Mouse (Mus musculus): ENCODE results near the gene Lbhd2. TPM values are rescaled to one million over a fixed set of nuclear protein-coding genes. Genes with fewer than 3 reads are reported as not detected.

The Lbhd2 gene
- polyA plus RNA-seq, 1 experiment from 2014 or later = 2.0 TPM

- ATAC-seq = no peak
- peaks cover 87% of the 10 kb centered on the region for H3K27me3 ChIP-seq (replicated peaks)
- H3K9me3 ChIP-seq = no peaks in the 10 kb centered on the region
- no peaks in the 10 kb centered on the region for H3K36me3 ChIP-seq
- no peak overlapping the region; the same call in 1 of the 2 replicates for H3K9ac ChIP-seq
- H3K4me1 ChIP-seq (replicated peaks) = peaks cover 50% of the 10 kb centered on the region
- H3K4me3 ChIP-seq (replicated peaks) = peak overlapping the region; percentile 3; the same call in 1 of the 2 replicates
- WGBS = 14% methylated on average over 47 of the region's 52 CpGs
- no peak overlapping the region for H3K27ac ChIP-seq
- peak overlapping the region; percentile 53 for H3K4me2 ChIP-seq (replicated peaks)
Observed at GRCm38 (mm10) chr12:111445161-111445889, 38.7 kb downstream of the Lbhd2 start.

- 12% methylated on average over 27 of the region's 27 CpGs for WGBS
- ATAC-seq = no peak
- H3K4me1 ChIP-seq (replicated peaks) = peaks cover 56% of the 10 kb centered on the region
- H3K36me3 ChIP-seq = no peaks in the 10 kb centered on the region
- no peak overlapping the region; the same call in 1 of the 2 replicates for H3K9ac ChIP-seq
- peaks cover 90% of the 10 kb centered on the region for H3K27me3 ChIP-seq (replicated peaks)
- peak overlapping the region; percentile 3; the same call in 1 of the 2 replicates for H3K4me3 ChIP-seq (replicated peaks)
- peak overlapping the region; percentile 53 for H3K4me2 ChIP-seq (replicated peaks)
- H3K27ac ChIP-seq = no peak overlapping the region
- H3K9me3 ChIP-seq = no peaks in the 10 kb centered on the region
Observed at GRCm38 (mm10) chr12:111445890-111446613, 39.4 kb downstream of the Lbhd2 start.

- no peak for ATAC-seq
- Histone ChIP-seq H3K27ac (no peak overlapping the region), H3K4me3 (replicated peaks) (no peak overlapping the region), H3K4me2 (replicated peaks) (no peak overlapping the region), H3K36me3 (no peaks in the 10 kb centered on the region), H3K9ac (no peak overlapping the region), H3K9me3 (no peaks in the 10 kb centered on the region), H3K4me1 (replicated peaks) (peaks cover 56% of the 10 kb centered on the region), H3K27me3 (replicated peaks) (peaks cover 85% of the 10 kb centered on the region)
- 37% methylated on average over 5 of the region's 5 CpGs for WGBS
Observed at GRCm38 (mm10) chr12:111446745-111447144, 40.1 kb downstream of the Lbhd2 start.

DNA sequence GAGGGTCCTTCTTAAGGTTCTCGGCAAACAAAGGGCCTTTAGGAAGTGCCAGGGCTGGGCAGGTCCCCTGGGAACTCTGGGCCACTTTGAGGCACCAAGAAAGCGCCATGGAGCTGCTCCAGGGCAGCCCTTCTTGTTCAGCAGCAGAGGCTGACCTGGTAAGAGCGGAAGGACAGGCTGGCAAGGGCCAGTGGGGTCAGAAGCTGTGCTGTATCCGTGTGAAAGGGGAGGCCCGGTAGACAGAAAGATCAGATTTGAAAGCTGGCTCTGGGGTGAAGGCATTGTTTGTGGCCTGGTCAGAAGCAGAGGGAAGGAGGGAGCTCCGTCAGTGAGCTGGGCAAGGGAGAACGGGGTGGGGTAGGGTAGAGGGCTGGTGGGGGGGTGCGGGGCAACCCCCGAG, 40.7 kb downstream of the Lbhd2 start:
- Histone ChIP-seq H3K27me3 (replicated peaks) (peaks cover 79% of the 10 kb centered on the region), H3K9me3 (no peaks in the 10 kb centered on the region), H3K4me2 (replicated peaks) (no peak overlapping the region), H3K9ac (no peak overlapping the region), H3K4me1 (replicated peaks) (peaks cover 50% of the 10 kb centered on the region), H3K4me3 (replicated peaks) (no peak overlapping the region), H3K27ac (no peak overlapping the region), H3K36me3 (no peaks in the 10 kb centered on the region)
- ATAC-seq = no peak
- WGBS = 39% methylated on average over 9 of the region's 9 CpGs

DNA sequence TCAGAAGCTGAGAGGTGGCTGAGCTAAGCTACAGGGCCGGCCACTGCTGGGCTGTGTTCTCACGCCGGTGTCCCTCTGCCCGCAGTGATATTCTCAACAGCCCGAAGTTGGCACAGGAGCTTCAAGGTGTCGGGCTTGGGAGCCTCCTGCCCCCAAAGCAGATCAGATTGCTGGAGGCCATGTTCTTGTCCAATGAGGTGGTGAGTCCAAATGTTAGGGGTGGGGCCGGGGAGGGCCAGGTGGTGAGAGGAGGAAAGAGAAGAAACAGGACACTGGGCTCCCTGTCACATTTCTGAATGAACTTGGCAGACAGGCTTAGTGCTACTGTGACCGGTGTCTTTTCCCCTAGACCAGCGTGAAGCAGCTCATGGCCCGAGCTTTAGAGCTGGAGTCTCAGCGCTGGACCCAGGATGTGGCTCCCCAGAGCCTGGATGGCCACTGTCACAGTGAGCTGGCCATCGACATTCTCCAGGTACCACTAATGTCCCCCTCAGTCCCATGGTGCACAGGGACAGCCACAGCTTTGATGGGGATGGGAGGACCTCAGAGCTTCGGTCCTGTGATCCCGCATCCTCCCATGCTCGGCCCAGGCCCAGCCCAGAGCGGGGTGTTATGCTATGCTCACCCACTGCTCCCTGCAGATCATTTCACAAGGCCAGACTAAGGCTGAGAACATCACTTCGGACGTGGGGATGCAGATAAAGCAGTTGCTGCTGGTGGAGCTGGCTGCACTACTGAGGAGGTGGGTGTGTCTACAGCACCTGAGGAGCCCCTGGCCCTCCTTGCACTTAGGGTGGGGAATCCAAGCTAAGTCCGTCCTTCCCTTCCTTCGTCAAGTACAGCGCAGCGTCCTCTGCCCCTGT, 41.5 kb downstream of the Lbhd2 start:
- Histone ChIP-seq H3K4me3 (replicated peaks) (no peak overlapping the region), H3K4me1 (replicated peaks) (peaks cover 42% of the 10 kb centered on the region), H3K4me2 (replicated peaks) (no peak overlapping the region), H3K9me3 (no peaks in the 10 kb centered on the region), H3K27ac (no peak overlapping the region), H3K9ac (no peak overlapping the region), H3K36me3 (no peaks in the 10 kb centered on the region), H3K27me3 (replicated peaks) (peaks cover 72% of the 10 kb centered on the region)
- ATAC-seq = no peak
- whole genome bisulfite sequencing = 27% methylated on average over 22 of the region's 22 CpGs

DNA sequence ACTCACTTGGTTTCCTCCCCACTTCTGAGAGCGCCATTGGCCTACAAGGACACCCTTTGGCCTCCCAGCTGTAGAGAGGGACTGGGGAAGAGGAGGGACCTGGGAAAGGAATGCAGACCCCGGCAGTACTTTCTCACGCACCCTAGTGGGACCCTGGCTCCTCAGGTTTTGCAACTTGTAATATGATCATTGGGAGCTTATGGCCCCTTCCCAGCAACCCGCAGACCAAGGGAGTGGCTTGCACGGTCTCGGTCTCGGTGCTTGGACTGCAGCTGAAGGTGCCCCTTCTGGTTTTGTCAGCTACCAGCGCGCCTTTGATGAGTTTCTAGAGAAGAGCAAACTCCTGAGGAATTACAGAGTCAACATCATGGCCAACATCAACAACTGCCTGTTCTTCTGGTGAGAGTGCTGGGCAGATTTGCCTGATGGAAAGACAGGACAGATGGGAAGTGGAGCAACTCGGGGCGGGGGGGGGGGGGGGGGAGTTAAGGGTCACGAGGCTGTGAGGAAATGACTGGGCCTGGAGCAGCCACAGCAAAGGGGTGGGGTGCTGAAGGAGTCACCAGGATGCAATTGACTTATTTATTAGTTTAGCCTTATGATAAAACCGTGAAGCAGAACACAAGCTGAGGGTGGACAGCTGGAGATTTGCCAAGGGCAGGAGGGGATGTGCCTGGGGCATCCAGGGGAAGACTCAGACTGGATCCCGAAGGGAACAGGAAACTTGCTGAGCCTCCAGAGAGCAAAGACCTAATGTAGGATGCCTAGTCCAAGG, 42.5 kb downstream of the Lbhd2 start:
- no peak overlapping the region for H3K4me3 ChIP-seq (replicated peaks)
- 18% methylated on average over 13 of the region's 14 CpGs for WGBS
- no peaks in the 10 kb centered on the region for H3K36me3 ChIP-seq
- peaks cover 62% of the 10 kb centered on the region for H3K27me3 ChIP-seq (replicated peaks)
- H3K9ac ChIP-seq = no peak overlapping the region
- ATAC-seq = peak; percentile 45
- no peak overlapping the region for H3K4me2 ChIP-seq (replicated peaks)
- no peak overlapping the region for H3K27ac ChIP-seq
- peaks cover 49% of the 10 kb centered on the region for H3K4me1 ChIP-seq (replicated peaks)
- no peaks in the 10 kb centered on the region for H3K9me3 ChIP-seq

DNA sequence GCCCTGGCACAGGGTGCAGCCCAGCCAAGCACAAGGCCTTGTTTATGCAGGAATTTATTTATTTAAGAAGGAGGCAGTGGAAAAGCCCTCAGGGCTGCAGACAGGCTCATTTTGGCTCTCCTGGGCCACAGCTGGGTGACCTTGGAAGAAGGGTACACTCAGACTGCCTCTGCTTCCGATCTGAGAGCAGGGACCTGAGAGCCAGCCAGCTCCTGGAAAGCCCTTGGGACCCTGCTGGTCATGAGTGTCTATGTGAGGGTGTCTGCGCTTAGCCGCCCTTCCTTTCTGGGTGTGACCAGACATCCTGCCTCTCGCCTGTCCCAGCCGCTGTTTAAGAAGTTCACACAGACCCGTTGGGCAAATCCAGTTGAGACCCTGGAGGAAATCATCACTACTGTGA, 43.8 kb downstream of the Lbhd2 start:
- no peak overlapping the region for H3K4me3 ChIP-seq (replicated peaks)
- no peak overlapping the region for H3K9ac ChIP-seq
- peaks cover 55% of the 10 kb centered on the region for H3K4me1 ChIP-seq (replicated peaks)
- H3K27ac ChIP-seq = no peak overlapping the region
- H3K4me2 ChIP-seq (replicated peaks) = no peak overlapping the region
- H3K9me3 ChIP-seq = no peaks in the 10 kb centered on the region
- peaks cover 49% of the 10 kb centered on the region for H3K27me3 ChIP-seq (replicated peaks)
- no peak for ATAC-seq
- 45% methylated on average over 6 of the region's 6 CpGs for WGBS
- no peaks in the 10 kb centered on the region for H3K36me3 ChIP-seq

DNA sequence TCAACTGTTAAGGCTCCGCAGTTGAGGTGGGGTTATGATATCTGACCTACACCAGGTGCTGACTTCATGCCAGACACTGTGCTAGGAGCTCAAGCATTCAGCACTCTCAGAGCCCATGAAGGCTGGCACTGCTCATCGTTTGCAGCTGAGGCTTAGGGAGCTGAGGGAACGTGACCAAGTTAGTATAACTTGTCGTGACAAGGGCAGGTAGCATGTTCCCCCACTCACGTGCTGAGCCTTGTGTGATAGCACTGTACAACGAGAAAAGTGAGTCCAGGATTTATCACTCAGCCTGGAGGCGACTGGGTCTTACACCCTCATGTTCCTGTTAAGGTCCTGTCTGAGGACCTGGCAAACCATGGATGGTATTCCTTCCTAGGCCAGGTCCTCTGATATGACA, 45.0 kb downstream of the Lbhd2 start:
- no peaks in the 10 kb centered on the region for H3K9me3 ChIP-seq
- peaks cover 37% of the 10 kb centered on the region for H3K27me3 ChIP-seq (replicated peaks)
- H3K27ac ChIP-seq = no peak overlapping the region
- H3K4me3 ChIP-seq (replicated peaks) = no peak overlapping the region
- no peak for ATAC-seq
- WGBS = 88% methylated on average over 7 of the region's 7 CpGs
- H3K4me1 ChIP-seq (replicated peaks) = peaks cover 58% of the 10 kb centered on the region
- no peaks in the 10 kb centered on the region for H3K36me3 ChIP-seq
- no peak overlapping the region for H3K9ac ChIP-seq
- no peak overlapping the region for H3K4me2 ChIP-seq (replicated peaks)

DNA sequence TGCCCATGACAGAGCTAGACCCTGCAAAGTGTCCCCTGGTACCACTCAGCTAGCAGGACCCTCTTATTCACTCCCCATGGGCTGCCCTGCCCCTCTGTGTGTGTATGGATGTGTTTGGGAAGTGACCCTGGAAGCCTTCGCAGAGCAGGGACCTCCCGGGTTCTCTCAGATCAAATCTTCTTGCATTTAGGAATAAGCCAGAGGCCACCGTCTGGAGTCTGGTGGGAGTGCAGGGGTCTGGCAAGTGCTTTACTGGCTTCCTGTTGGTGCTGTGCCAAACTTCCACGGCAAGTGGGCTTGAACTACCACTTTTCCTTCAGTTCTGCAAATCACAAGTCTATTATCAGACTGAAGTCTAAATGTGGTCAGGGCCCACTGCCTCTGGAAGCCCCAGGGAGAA, 47.4 kb downstream of the Lbhd2 start:
- WGBS = 38% methylated on average over 4 of the region's 4 CpGs
- ATAC-seq = no peak
- Histone ChIP-seq H3K4me1 (replicated peaks) (peaks cover 45% of the 10 kb centered on the region), H3K9ac (no peak overlapping the region), H3K36me3 (no peaks in the 10 kb centered on the region), H3K27me3 (replicated peaks) (peaks cover 13% of the 10 kb centered on the region), H3K27ac (0 out of 2 replicates have a peak overlapping the region, but pooled peaks have one; percentile 22), H3K4me2 (replicated peaks) (no peak overlapping the region), H3K9me3 (no peaks in the 10 kb centered on the region), H3K4me3 (replicated peaks) (no peak overlapping the region)

GRCm38 (mm10) chr12:111454543-111455280, 48.1 kb downstream of the Lbhd2 start:
- no peak overlapping the region for H3K4me2 ChIP-seq (replicated peaks)
- peaks cover 39% of the 10 kb centered on the region for H3K4me1 ChIP-seq (replicated peaks)
- H3K9me3 ChIP-seq = no peaks in the 10 kb centered on the region
- no peaks in the 10 kb centered on the region for H3K36me3 ChIP-seq
- peaks cover 14% of the 10 kb centered on the region for H3K27me3 ChIP-seq (replicated peaks)
- no peak overlapping the region for H3K27ac ChIP-seq
- H3K4me3 ChIP-seq (replicated peaks) = no peak overlapping the region
- WGBS = 50% methylated on average over 10 of the region's 10 CpGs
- no peak overlapping the region for H3K9ac ChIP-seq
- peak; percentile 52; the same call in 1 of the 2 replicates for ATAC-seq

- H3K9ac ChIP-seq = no peak overlapping the region
- WGBS = 56% methylated on average over 12 of the region's 12 CpGs
Observed at GRCm38 (mm10) chr12:111455311-111455846, 48.8 kb downstream of the Lbhd2 start.

More at GRCm38 (mm10) chr12:111455311-111455846, 48.8 kb downstream of the Lbhd2 start:
- H3K36me3 ChIP-seq = no peaks in the 10 kb centered on the region
- H3K4me2 ChIP-seq (replicated peaks) = no peak overlapping the region
- no peak overlapping the region for H3K27ac ChIP-seq
- no peak overlapping the region for H3K4me3 ChIP-seq (replicated peaks)
- ATAC-seq = no peak; the same call in 1 of the 2 replicates
- H3K27me3 ChIP-seq (replicated peaks) = peaks cover 11% of the 10 kb centered on the region; the same call in 1 of the 2 replicates
- H3K4me1 ChIP-seq (replicated peaks) = peaks cover 32% of the 10 kb centered on the region
- H3K9me3 ChIP-seq = no peaks in the 10 kb centered on the region

All from intestine, embryonic 15.5 days (tissue).